In genomic region chr14:25341848-25342427, GRCm38 (mm10) we compare ENCODE assay signal across 21 mouse cellular contexts.
DNase-seq lines count a peak whose midpoint lies in the region; ATAC-seq and TF ChIP-seq lines count a peak whose summit lies in the region.
"Had no signal": no experiment of that assay in that cellular context is flagged by ENCODE, and none has a peak within 500 bp of the region (broad histone marks: within the 10 kb centered on the region; RNA-seq: fewer than 3 reads in every experiment).

No protein-coding gene starts in this region.

- peaks cover 74% of the 10 kb centered on the region for H3K4me1 ChIP-seq in heart, embryonic 10.5 days
- H3K4me1 ChIP-seq in heart, embryonic 12.5 days (replicated peaks), result peaks cover 79% of the 10 kb centered on the region
- H3K4me1 ChIP-seq in lung, postnatal 0 days (ENCODE audit: insufficient read depth, low read depth, low read length), result peaks cover 20% of the 10 kb centered on the region; the same call in 1 of the 2 replicates
- peaks cover 36% of the 10 kb centered on the region for H3K4me1 ChIP-seq in intestine, embryonic 15.5 days (replicated peaks)
- H3K4me1 ChIP-seq in limb, embryonic 13.5 days, result peaks cover 78% of the 10 kb centered on the region
- peaks cover 13% of the 10 kb centered on the region for H3K4me1 ChIP-seq in lung, adult 2 months (ENCODE audit: control insufficient read depth, insufficient read depth, low read length)

- 0 out of 2 replicates have a peak, but pooled peaks cover 6% of the 10 kb centered on the region for H3K27me3 ChIP-seq in heart, embryonic 10.5 days (ENCODE audit: insufficient read depth, poor library complexity, severe bottlenecking)
- no peaks in the 10 kb centered on the region for H3K27me3 ChIP-seq in heart, embryonic 12.5 days (replicated peaks)
- H3K27me3 ChIP-seq in lung, postnatal 0 days (replicated peaks; ENCODE audit: insufficient read depth, low read length), result no peaks in the 10 kb centered on the region
- no peaks in the 10 kb centered on the region for H3K27me3 ChIP-seq in intestine, embryonic 15.5 days (replicated peaks)
- H3K27me3 ChIP-seq in limb, embryonic 13.5 days, result no peaks in the 10 kb centered on the region
- H3K27me3 ChIP-seq: embryonic facial prominence, embryonic 15.5 days had no signal

- peak overlapping the region; percentile 31 for H3K27ac ChIP-seq in heart, embryonic 10.5 days
- no peak overlapping the region for H3K27ac ChIP-seq in heart, embryonic 12.5 days (ENCODE audit: poor library complexity, severe bottlenecking)
- H3K27ac ChIP-seq in lung, postnatal 0 days (ENCODE audit: low read length), result peak overlapping the region; percentile 54; the same call in 1 of the 2 replicates
- H3K27ac ChIP-seq in intestine, embryonic 15.5 days, result peak overlapping the region; percentile 60
- peak overlapping the region; percentile 55; the same call in 1 of the 2 replicates for H3K27ac ChIP-seq in limb, embryonic 13.5 days
- H3K27ac ChIP-seq: hindbrain, embryonic 14.5 days had no signal

- WGBS in heart, embryonic 10.5 days, result 39% methylated on average over 9 of the region's 9 CpGs
- WGBS in heart, embryonic 12.5 days, result 46% methylated on average over 9 of the region's 9 CpGs
- WGBS in lung, postnatal 0 days, result 52% methylated on average over 9 of the region's 9 CpGs
- WGBS in intestine, embryonic 15.5 days, result 58% methylated on average over 9 of the region's 9 CpGs
- 69% methylated on average over 9 of the region's 9 CpGs for WGBS in limb, embryonic 13.5 days
- WGBS in lung, adult 2 months, result 66% methylated on average over 9 of the region's 9 CpGs

- no peaks in the 10 kb centered on the region for H3K9me3 ChIP-seq in heart, embryonic 10.5 days
- H3K9me3 ChIP-seq in heart, embryonic 12.5 days (replicated peaks), result no peaks in the 10 kb centered on the region
- no peaks in the 10 kb centered on the region for H3K9me3 ChIP-seq in lung, postnatal 0 days (ENCODE audit: low read length)
- no peaks in the 10 kb centered on the region for H3K9me3 ChIP-seq in intestine, embryonic 15.5 days
- H3K9me3 ChIP-seq in limb, embryonic 13.5 days, result no peaks in the 10 kb centered on the region
- H3K9me3 ChIP-seq: embryonic facial prominence, embryonic 15.5 days had no signal

- no peak overlapping the region for H3K9ac ChIP-seq in heart, embryonic 12.5 days
- H3K9ac ChIP-seq in lung, postnatal 0 days (replicated peaks; ENCODE audit: low read depth), result no peak overlapping the region
- H3K9ac ChIP-seq in intestine, embryonic 15.5 days, result no peak overlapping the region
- H3K9ac ChIP-seq in limb, embryonic 13.5 days, result no peak overlapping the region
- H3K9ac ChIP-seq: embryonic facial prominence, embryonic 15.5 days; hindbrain, embryonic 14.5 days; liver, postnatal 0 days had no signal

- no peak overlapping the region for H3K4me2 ChIP-seq in heart, embryonic 12.5 days
- H3K4me2 ChIP-seq in lung, postnatal 0 days (replicated peaks; ENCODE audit: low read depth, low read length), result no peak overlapping the region
- H3K4me2 ChIP-seq in intestine, embryonic 15.5 days (replicated peaks), result no peak overlapping the region
- H3K4me2 ChIP-seq in limb, embryonic 13.5 days (replicated peaks), result no peak overlapping the region
- H3K4me2 ChIP-seq: embryonic facial prominence, embryonic 15.5 days; hindbrain, embryonic 14.5 days had no signal

- no peak overlapping the region for H3K4me3 ChIP-seq in heart, embryonic 10.5 days
- no peak overlapping the region for H3K4me3 ChIP-seq in heart, embryonic 12.5 days
- H3K4me3 ChIP-seq in lung, postnatal 0 days (ENCODE audit: low read depth, low read length), result no peak overlapping the region
- no peak overlapping the region for H3K4me3 ChIP-seq in intestine, embryonic 15.5 days (replicated peaks)
- no peak overlapping the region for H3K4me3 ChIP-seq in limb, embryonic 13.5 days
- no peak overlapping the region for H3K4me3 ChIP-seq in lung, adult 2 months (replicated peaks; ENCODE audit: extremely low read depth, low read depth, low read length)
- H3K4me3 ChIP-seq: embryonic facial prominence, embryonic 15.5 days had no signal

- H3K36me3 ChIP-seq in heart, embryonic 10.5 days, result no peaks in the 10 kb centered on the region
- no peaks in the 10 kb centered on the region for H3K36me3 ChIP-seq in heart, embryonic 12.5 days
- H3K36me3 ChIP-seq in lung, postnatal 0 days (ENCODE audit: insufficient read depth, low read length), result no peaks in the 10 kb centered on the region
- no peaks in the 10 kb centered on the region for H3K36me3 ChIP-seq in intestine, embryonic 15.5 days
- no peaks in the 10 kb centered on the region for H3K36me3 ChIP-seq in limb, embryonic 13.5 days
- H3K36me3 ChIP-seq: embryonic facial prominence, embryonic 15.5 days had no signal

- TF ChIP-seq EP300 in lung, postnatal 0 days (IDR thresholded peaks at IDR 0.05), result no peak

- no peak for DNase-seq in heart, embryonic 10.5 days (ENCODE audit: low spot score)
- DNase-seq in lung, postnatal 0 days (ENCODE audit: low spot score), result peak; percentile 24
- DNase-seq in lung, postnatal 36 days, result no peak
- DNase-seq in frontal cortex, postnatal 10 days (ENCODE audit: low spot score in 2 of 2), result no peak
- no peak for DNase-seq in lung, adult 2 months
- DNase-seq: adrenal gland, postnatal 25 days; cerebellum, adult 18-20 months; cerebellum, postnatal 25 days; embryo, embryonic 11 days; gastrocnemius, postnatal 14 days; kidney, adult 11 months; kidney, postnatal 10 days; layer of hippocampus, postnatal 36 days; liver, postnatal 0 days; retina, postnatal 1 day; thymus, postnatal 25 days had no signal

- ATAC-seq in heart, embryonic 12.5 days (ENCODE audit: insufficient number of reproducible peaks, low FRiP score), result no peak
- ATAC-seq in lung, postnatal 0 days, result no peak
- ATAC-seq in intestine, embryonic 15.5 days, result peak; percentile 63
- ATAC-seq in limb, embryonic 13.5 days (ENCODE audit: low FRiP score, low read depth), result no peak
- ATAC-seq: liver, postnatal 0 days had no signal

- no peak for TF ChIP-seq CTCF in lung, postnatal 0 days (IDR thresholded peaks at IDR 0.05)
- no peak for TF ChIP-seq CTCF in lung, adult 2 months (IDR thresholded peaks at IDR 0.05; ENCODE audit: insufficient read depth, low read length)

- no peak for TF ChIP-seq POLR2A in lung, adult 2 months (IDR thresholded peaks at IDR 0.05; ENCODE audit: borderline replicate concordance, extremely low read depth, low read depth, low read length)
